Mouse (Mus musculus): ENCODE measurements around the gene Gm10486. TPM values are rescaled to one million over a fixed set of nuclear protein-coding genes. Genes with fewer than 3 reads are reported as not detected.

Gm10486 gene
- polyA plus RNA-seq (2012; rRNA removed), result not detected in 2 replicates

GRCm38 (mm10) chrX:35067084-35067483 is at the start of gene Gm10486:
Gene Gm10486 (plus strand): TSS chrX:35067384.

